Mouse (Mus musculus) ES-E14 (cell line): ENCODE results near the gene Mapk6. TPM values are rescaled to one million over a fixed set of nuclear protein-coding genes. Genes with fewer than 3 reads are reported as not detected.

Experiments
- DNase-seq: peaks from one replicate; pipeline ENCODE4 v3.0.0-alpha.2; 2013; ENCODE audit warnings: low read depth, low spot score
- H3K27ac ChIP-seq: 2 replicates; pipeline ENCODE4 v1.5.1; 2012; ENCODE audit warnings: low read depth, mild to moderate bottlenecking, low read length, moderate library complexity, mixed read lengths; ENCODE audit not compliant: poor library complexity, insufficient read depth, severe bottlenecking
- H3K36me3 ChIP-seq: 2 replicates; pipeline ENCODE4 v1.6.1; 2012; ENCODE audit warnings: mild to moderate bottlenecking, low read length, moderate library complexity, mixed read lengths; ENCODE audit not compliant: control insufficient read depth, poor library complexity, insufficient read depth, severe bottlenecking
- H3K4me1 ChIP-seq, 2 experiments: fragments of 150-350 bp in 1 of 2; sonication (generic) in 1 of 2; 2 replicates each; pipeline ENCODE4 v1.6.1; 2012; ENCODE audit warnings: low read length in 2 of 2, mild to moderate bottlenecking in 1 of 2, mixed read lengths in 1 of 2; ENCODE audit not compliant: control insufficient read depth in 2 of 2, insufficient read depth in 2 of 2, poor library complexity in 1 of 2
- H3K4me3 ChIP-seq, 2 experiments: fragments of 150-350 bp in 1 of 2; sonication (generic) in 1 of 2; 2 replicates each; pipeline ENCODE4 v1.5.1; 2012; ENCODE audit warnings: low read length in 2 of 2, low read depth in 1 of 2, mild to moderate bottlenecking in 1 of 2, mixed read lengths in 1 of 2; ENCODE audit not compliant: insufficient read depth in 1 of 2, poor library complexity in 1 of 2, severe bottlenecking in 1 of 2
- H3K9ac ChIP-seq: 2 replicates; pipeline ENCODE4 v1.6.1; 2012; ENCODE audit warnings: low read depth, mild to moderate bottlenecking, low read length, mixed read lengths; ENCODE audit not compliant: poor library complexity, insufficient read depth, severe bottlenecking
- H3K9me3 ChIP-seq: fragments of 150-350 bp; sonication (generic); 2 replicates; pipeline ENCODE4 v1.6.1; 2012; ENCODE audit warnings: low read depth, mild to moderate bottlenecking, low read length; ENCODE audit not compliant: control insufficient read depth, insufficient read depth
- CHD2 ChIP-seq: IDR thresholded peaks from 2 replicates; pipeline ENCODE4 v1.6.1; 2014; ENCODE audit warnings: mild to moderate bottlenecking, low read depth, low read length, inconsistent platforms
- HCFC1 ChIP-seq: IDR thresholded peaks from 2 replicates; pipeline ENCODE4 v1.6.1; 2012; ENCODE audit warnings: low read length, inconsistent platforms, borderline replicate concordance; ENCODE audit not compliant: insufficient read depth
- MAFK ChIP-seq: IDR thresholded peaks from 2 replicates; pipeline ENCODE4 v1.6.1; 2014; ENCODE audit warnings: mild to moderate bottlenecking, low read depth, low read length, inconsistent platforms; ENCODE audit not compliant: insufficient read depth
- ZC3H11A ChIP-seq: IDR thresholded peaks from 2 replicates; pipeline ENCODE4 v1.6.1; 2012; ENCODE audit warnings: low read depth, mild to moderate bottlenecking, inconsistent platforms, low read length, borderline replicate concordance
- ZNF384 ChIP-seq: IDR thresholded peaks from 2 replicates; pipeline ENCODE4 v1.6.1; 2012; ENCODE audit warnings: low read depth, low read length, inconsistent platforms
- in situ Hi-C, 2 experiments: fragments of 600-800 bp; cut with MboI; formaldehyde crosslinking; loops; one replicate each; pipeline ENCODE4 v1.15.1; 2025; ENCODE audit warnings: low sequenced_read_pairs in 2 of 2, inconsistent platforms in 1 of 2; ENCODE audit not compliant: unreplicated experiment in 2 of 2
- total RNA-seq: library from RNA; depleted of rRNA; stranded (reverse); fragments of 300-350 nt; gene quantifications from 2 replicates; pipeline ENCODE4 v1.2.3, GENCODE M21; 2012

Mapk6 gene
- total RNA-seq, 1 experiment = 85.9 TPM

- peaks cover 3% of the 10 kb centered on the region; the same call in 1 of the 2 replicates for H3K36me3 ChIP-seq
- no peaks in the 10 kb centered on the region for H3K9me3 ChIP-seq
- in situ Hi-C loops = no loop called here
- no peak overlapping the region for H3K4me3 ChIP-seq
- TF ChIP-seq ZC3H11A (no peak), MAFK (no peak), CHD2 (no peak), ZNF384 (no peak; the same call in none of the 2 replicates), HCFC1 (no peak)
- no peak overlapping the region for H3K9ac ChIP-seq
- H3K4me1 ChIP-seq = peaks cover 2 to 13% of the 10 kb centered on the region in 2 experiments; a peak in 2 of 4 replicates
- no peak for DNase-seq
- H3K27ac ChIP-seq = no peak overlapping the region
Measured at GRCm38 (mm10) chr9:75348641-75349040, 61.2 kb downstream of the Mapk6 start.

GRCm38 (mm10) chr9:75348066-75348465, 61.7 kb downstream of the Mapk6 start:
- H3K9me3 ChIP-seq = no peaks in the 10 kb centered on the region
- H3K9ac ChIP-seq = peak overlapping the region; percentile 13; the same call in 1 of the 2 replicates
- in situ Hi-C loops = no loop called here
- peak overlapping the region; percentile 37 to 54; a peak in 3 of 4 replicates for H3K4me3 ChIP-seq
- H3K27ac ChIP-seq = no peak overlapping the region
- TF ChIP-seq HCFC1 = no peak
- TF ChIP-seq CHD2 = no peak
- no peak for TF ChIP-seq ZC3H11A
- no peak; the same call in 1 of the 2 replicates for TF ChIP-seq ZNF384
- no peak for TF ChIP-seq MAFK
- H3K4me1 ChIP-seq = peaks cover 0 to 7% of the 10 kb centered on the region in 2 experiments; a peak in 2 of 4 replicates
- no peak for DNase-seq
- peaks cover 3% of the 10 kb centered on the region; the same call in 1 of the 2 replicates for H3K36me3 ChIP-seq

- TF ChIP-seq ZNF384 (no peak), HCFC1 (no peak), ZC3H11A (no peak), CHD2 (no peak), MAFK (no peak)
Measured at GRCm38 (mm10) chr9:75347458-75347857, 62.3 kb downstream of the Mapk6 start, which contains the start of gene Bcl2l10. Gene Bcl2l10 (plus strand): TSS chr9:75347758.

GRCm38 (mm10) chr9:75342433-75342832, 67.4 kb downstream of the Mapk6 start:
- TF ChIP-seq MAFK (no peak), ZC3H11A (no peak), ZNF384 (no peak), HCFC1 (no peak), CHD2 (no peak)
- Histone ChIP-seq H3K4me1 (peaks cover 0 to 1% of the 10 kb centered on the region in 2 experiments; a peak in 1 of 4 replicates), H3K9ac (no peak overlapping the region), H3K9me3 (no peaks in the 10 kb centered on the region), H3K36me3 (peaks cover 7% of the 10 kb centered on the region; the same call in 1 of the 2 replicates), H3K4me3 (no peak overlapping the region), H3K27ac (no peak overlapping the region)
- in situ Hi-C loops = no loop called here
- no peak for DNase-seq

More at GRCm38 (mm10) chr9:75347458-75347857, 62.3 kb downstream of the Mapk6 start, which contains the start of gene Bcl2l10:
- H3K9ac ChIP-seq = peak within 1 kb of the TSS; percentile 13; the same call in 1 of the 2 replicates
- no peaks in the 10 kb centered on the region for H3K9me3 ChIP-seq
- no peak for DNase-seq
- H3K4me1 ChIP-seq = peaks cover 0 to 5% of the 10 kb centered on the region in 2 experiments; a peak in 1 of 4 replicates
- peaks cover 3% of the 10 kb centered on the region; the same call in 1 of the 2 replicates for H3K36me3 ChIP-seq
- H3K27ac ChIP-seq = no peak within 1 kb of the TSS
- H3K4me3 ChIP-seq = peak within 1 kb of the TSS; percentile 37 to 54; a peak in 3 of 4 replicates
- in situ Hi-C loops = no loop called here
